Mouse (Mus musculus): Measurements from ENCODE around the gene Gm6685.
A peak's percentile ranks its signal among the peaks of the same experiment; 100 is the strongest.
"Not testable (repeated sequence)": the region's sequence is repeated elsewhere in the genome, so short reads cannot be mapped to it uniquely, and the experiment has no call there.

The Gm6685 gene

DNA sequence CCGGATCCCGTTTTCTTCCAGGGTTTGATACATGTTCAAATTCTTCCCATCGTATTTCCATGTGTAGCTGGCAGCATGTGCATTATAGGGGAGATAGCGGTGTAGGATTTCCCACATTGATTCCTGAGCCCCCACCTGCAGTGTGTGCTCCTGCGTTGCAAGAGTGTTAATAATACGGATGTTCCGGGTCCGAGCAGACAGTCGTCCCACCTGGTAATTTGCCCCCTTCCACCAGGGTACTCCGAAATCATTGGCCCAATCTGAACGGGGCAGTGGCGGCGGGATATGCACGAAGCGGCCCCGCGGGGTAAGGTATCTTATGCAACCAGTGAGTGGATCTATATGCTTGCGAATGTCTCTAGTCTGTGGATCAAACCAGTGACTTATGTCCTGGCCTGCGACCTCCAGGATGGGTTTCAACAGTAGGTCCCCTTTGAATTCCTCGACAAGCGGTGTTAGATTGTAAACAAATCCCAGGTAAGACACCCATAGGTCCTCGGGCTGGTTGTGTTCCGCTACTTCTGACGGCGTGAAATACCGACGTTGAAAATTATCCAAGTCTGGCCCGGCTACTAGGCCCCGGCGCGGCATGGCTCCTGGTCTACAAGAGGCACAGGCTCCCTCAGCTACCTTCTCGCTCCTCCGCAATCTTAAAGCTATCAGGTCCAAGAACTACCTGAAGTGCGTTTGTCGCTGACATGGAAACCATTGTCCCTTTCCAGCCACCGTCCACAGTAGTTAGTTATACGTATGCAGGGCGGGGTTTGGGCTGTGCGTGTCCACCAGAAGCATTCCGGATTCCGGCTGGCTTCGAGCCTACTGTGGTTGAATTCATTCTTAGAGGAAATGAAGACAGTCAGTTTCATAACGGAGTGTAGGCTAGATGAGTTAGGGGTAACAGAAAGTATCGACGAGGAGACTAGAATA lies at the start of gene Gm6685:
Gm6685 (minus strand) TSS at position 644 of the 927 bp plus-strand sequence.
- DNase-seq: not testable (repeated sequence)

DNA sequence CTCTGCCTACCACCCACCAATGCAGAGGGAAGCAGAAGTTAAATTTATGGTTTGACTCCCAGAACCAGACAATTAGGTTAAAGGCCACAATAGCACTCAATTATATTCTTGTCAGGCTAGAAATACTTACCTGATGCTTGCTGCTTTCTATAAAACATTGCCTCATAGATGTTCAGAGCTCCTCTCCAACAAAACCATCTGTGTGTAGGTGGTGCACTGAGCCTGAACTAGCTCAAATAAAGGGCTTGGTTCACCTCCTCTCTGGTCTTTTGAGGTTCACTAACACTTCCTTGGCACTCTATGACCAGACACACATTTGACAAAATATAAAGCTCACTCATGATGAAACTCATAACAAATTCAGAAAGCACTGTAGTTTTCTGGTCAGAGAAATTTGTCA lies 36.2 kb upstream of the Gm6685 start:
- DNase-seq: no peak

GRCm38 (mm10) chr11:28374636-28375035 lies 35.0 kb upstream of the Gm6685 start:
- DNase-seq: no peak

DNA sequence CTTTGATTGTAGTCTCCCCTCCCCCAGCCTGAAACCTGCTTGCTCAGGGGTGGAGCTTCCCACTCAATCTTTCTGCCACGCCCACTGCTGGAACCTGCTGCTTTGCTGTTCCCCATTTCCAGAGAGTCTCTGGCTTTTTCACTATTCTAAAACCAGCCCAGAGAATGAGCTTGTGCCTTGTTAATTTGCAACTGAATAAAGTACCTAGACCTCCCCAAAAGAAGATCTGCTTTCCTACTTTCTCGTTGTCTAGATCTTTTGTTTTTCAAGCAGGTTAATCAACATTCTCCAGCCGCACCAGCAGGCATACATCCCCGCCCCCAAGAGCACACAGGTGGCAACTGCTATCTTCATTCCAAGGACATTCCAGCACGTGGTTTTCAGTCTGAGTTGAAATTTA lies 31.7 kb upstream of the Gm6685 start:
- DNase-seq: not testable (repeated sequence)

DNA sequence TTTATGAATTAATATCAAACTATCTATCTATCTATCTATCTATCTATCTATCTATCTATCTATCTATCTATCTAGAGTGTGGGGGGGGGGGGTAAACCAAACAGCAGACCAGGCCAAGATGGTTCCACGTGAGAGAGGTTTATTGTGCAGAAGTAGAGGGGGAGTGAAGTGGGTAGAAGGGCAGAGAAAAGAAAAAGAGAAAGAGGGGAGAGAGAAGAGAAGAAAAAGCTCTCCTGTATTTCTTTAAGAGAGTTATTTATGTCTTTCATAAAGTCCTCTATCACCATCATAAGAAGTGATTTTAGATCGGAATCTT lies 26.2 kb upstream of the Gm6685 start:
- DNase-seq: no peak

- DNase-seq: peak; percentile 12
These were observed 25.7 kb upstream of the Gm6685 start for GRCm38 (mm10) chr11:28365209-28365928.

GRCm38 (mm10) chr11:28343465-28343864 lies 3.8 kb upstream of the Gm6685 start:
- DNase-seq: no peak

DNA sequence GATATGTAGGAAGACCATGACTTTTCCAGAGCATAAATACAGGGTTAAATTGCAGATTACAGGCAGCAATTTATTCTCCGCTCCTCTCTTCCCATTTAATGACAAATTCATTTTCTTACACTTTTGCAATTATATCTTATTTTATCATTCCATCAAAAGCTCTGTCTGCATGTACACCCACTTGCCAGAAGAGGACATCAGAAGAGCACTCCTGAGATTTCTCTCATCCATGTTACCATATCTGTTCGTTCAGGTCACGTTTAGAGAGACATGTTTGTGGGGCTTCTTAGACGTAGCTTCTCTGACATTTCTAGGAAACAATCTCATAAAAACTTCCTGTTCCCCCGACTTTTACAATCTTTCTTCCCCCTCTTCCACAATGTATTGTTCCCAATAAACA lies 2.2 kb upstream of the Gm6685 start:
- DNase-seq: no peak

DNA sequence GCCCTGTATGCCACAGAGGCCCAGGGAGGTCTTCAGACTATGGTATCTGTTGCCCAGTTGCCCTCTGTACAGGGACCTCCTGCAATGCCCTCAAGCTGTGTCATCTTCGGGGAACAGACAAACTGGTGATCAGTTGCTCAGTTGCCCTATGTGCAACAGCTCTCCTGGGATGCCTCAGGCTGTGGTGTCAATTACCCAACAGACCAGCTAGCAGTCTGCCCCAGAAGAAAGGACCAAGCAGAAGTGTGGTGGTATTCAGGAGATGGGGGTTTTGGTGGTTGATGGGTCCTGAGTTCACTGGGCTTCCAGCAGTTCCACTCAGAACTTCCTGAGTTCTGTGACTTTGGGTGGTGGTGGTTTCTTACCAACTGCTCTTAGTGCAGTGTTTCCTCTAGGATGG lies 11.8 kb downstream of the Gm6685 start:
- no peak for DNase-seq

- no peak for DNase-seq
These were observed 26.3 kb downstream of the Gm6685 start for GRCm38 (mm10) chr11:28313396-28313795.

DNA sequence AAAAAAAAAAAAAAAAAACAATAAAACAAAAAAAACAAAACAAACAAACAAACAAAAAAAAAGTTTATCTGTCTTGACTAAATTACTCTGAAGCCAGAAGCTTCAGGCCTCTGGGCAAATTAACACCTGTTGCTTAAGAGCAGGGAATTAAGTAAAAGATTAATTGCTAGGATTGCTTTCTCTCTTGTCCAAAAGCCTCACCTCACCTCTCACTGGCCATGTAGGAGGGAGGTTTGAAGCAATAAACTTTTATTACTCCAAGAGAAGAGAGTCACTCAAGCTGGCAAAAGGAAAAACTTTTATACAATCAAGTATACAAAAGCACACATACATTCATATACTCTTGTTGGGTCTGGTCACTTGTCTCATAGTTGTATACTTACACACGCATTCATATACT lies 31.9 kb downstream of the Gm6685 start:
- no peak for DNase-seq

GRCm38 (mm10) chr11:28290440-28290839 lies 49.2 kb downstream of the Gm6685 start:
- no peak for DNase-seq

All from cerebellum, adult 11 months (tissue).